Mouse (Mus musculus) stomach, postnatal 0 days (tissue): Measurements from ENCODE around the gene Pdzrn3.

Experiments used
- CTCF ChIP-seq: IDR thresholded peaks from 2 replicates; pipeline ENCODE4 v1.5.1; 2016; ENCODE audit warnings: antibody characterized with exemption, low read depth, mild to moderate bottlenecking, moderate library complexity
- EP300 ChIP-seq: optimal IDR thresholded peaks from 2 replicates; pipeline ENCODE3; 2016; ENCODE audit warnings: antibody characterized with exemption

GRCm38 (mm10) chr6:101296997-101297396 is 80.7 kb downstream of the Pdzrn3 start:
- TF ChIP-seq EP300 = no peak
- no peak for TF ChIP-seq CTCF
